In the genomic region with DNA sequence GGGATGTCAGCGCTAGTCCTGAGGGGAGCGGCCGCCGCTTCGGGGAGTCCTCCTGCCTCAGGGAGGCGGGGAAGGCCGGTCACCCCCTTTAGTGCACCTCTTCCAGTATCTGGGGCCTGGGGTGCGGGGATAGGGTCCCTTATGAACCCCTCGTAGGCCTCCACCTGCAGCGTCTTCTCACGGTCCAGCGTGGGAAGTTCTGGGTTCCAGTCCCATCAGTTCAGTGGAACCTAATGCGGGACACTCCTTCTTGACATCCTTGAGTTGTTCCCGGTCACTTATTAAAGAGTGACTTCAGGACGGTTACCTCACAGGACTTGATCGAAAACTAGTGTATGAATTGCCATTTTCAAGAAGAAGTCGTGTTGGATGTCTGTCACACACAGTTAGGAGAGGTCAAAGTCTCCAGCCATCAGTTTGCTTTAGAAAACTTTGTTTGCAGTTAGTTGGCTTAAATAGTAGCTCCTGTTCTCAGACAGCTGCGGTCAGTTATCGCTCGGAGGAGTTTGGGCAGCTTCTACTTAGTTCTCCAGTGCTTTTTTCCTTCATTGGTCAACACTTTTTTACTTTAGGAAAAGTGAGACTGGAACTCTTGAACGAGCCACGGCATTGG, we compare ENCODE assay signal across 8 mouse cellular contexts. TPM values are rescaled to one million over a fixed set of nuclear protein-coding genes. Genes with fewer than 3 reads are reported as not detected.
A peak's percentile ranks its signal among the peaks of the same experiment; 100 is the strongest.
DNase-seq lines count a peak whose midpoint lies in the region; ATAC-seq and TF ChIP-seq lines count a peak whose summit lies in the region.

No protein-coding gene starts in this region.

- H3K9ac ChIP-seq in heart, embryonic 15.5 days: peak overlapping the region; percentile 80

- H3K27me3 ChIP-seq in E14TG2a.4 (ENCODE audit: insufficient read depth, low read length): peaks cover 14% of the 10 kb centered on the region
- no peaks in the 10 kb centered on the region for H3K27me3 ChIP-seq in heart, embryonic 15.5 days
- H3K27me3 ChIP-seq in limb, embryonic 10.5 days (ENCODE audit: low read depth, poor library complexity, severe bottlenecking): 0 out of 2 replicates have a peak, but pooled peaks cover 4% of the 10 kb centered on the region
- H3K27me3 ChIP-seq in small intestine, adult 2 months (ENCODE audit: control insufficient read depth, insufficient read depth, low read length): no peaks in the 10 kb centered on the region

- peak overlapping the region; percentile 80 for H3K27ac ChIP-seq in heart, embryonic 15.5 days
- H3K27ac ChIP-seq in limb, embryonic 10.5 days: peak overlapping the region; percentile 94
- H3K27ac ChIP-seq in small intestine, adult 2 months (ENCODE audit: insufficient read depth, low read depth, low read length): peak overlapping the region; percentile 57; the same call in 1 of the 2 replicates

- 16% methylated on average over 21 of the region's 22 CpGs for whole genome bisulfite sequencing in heart, embryonic 15.5 days
- 22% methylated on average over 22 of the region's 22 CpGs for WGBS in limb, embryonic 10.5 days
- 3% methylated on average over 22 of the region's 22 CpGs for whole genome bisulfite sequencing in small intestine, adult 2 months

- H3K4me3 ChIP-seq in E14TG2a.4 (replicated peaks; ENCODE audit: low read length): peak overlapping the region; percentile 95
- peak overlapping the region; percentile 86 for H3K4me3 ChIP-seq in heart, embryonic 15.5 days
- peak overlapping the region; percentile 92 for H3K4me3 ChIP-seq in limb, embryonic 10.5 days
- H3K4me3 ChIP-seq in small intestine, adult 2 months (ENCODE audit: low read depth, low read length): peak overlapping the region; percentile 98

- ATAC-seq in heart, embryonic 15.5 days (replicated peaks; ENCODE audit: insufficient number of reproducible peaks, insufficient read depth, low FRiP score, low read depth): no peak

- intact Hi-C loops in left cerebral cortex, postnatal 36 days (cut with DNase I): loop anchor here (5.0 kb wide), 1 partner anchor 60 kb away; no protein-coding TSS in a partner anchor

- DNase-seq in NIH3T3 (ENCODE audit: low read depth): peak; percentile 4
- no peak for DNase-seq in limb, embryonic 10.5 days (ENCODE audit: low spot score)
- no peak for DNase-seq in left cerebral cortex, postnatal 36 days (ENCODE audit: low spot score in 2 of 2)
- DNase-seq in layer of hippocampus, postnatal 10 days (ENCODE audit: low spot score in 2 of 2): no peak
- no peak for DNase-seq in cerebellum, postnatal 14 days

- no peak for TF ChIP-seq CTCF in E14TG2a.4 (conservative IDR thresholded peaks at IDR 0.05; ENCODE audit: low read length)
- TF ChIP-seq CTCF in small intestine, adult 2 months (IDR thresholded peaks at IDR 0.05; ENCODE audit: extremely low read depth, insufficient read length, insufficient replicate concordance, low read depth, low read length): no peak

- peak overlapping the region; percentile 92 for H3K4me2 ChIP-seq in heart, embryonic 15.5 days

- peaks cover 19% of the 10 kb centered on the region for H3K4me1 ChIP-seq in E14TG2a.4 (replicated peaks; ENCODE audit: low read depth, low read length)
- H3K4me1 ChIP-seq in heart, embryonic 15.5 days (replicated peaks): peaks cover 19% of the 10 kb centered on the region
- H3K4me1 ChIP-seq in limb, embryonic 10.5 days: peaks cover 23% of the 10 kb centered on the region
- peaks cover 4% of the 10 kb centered on the region; the same call in 1 of the 2 replicates for H3K4me1 ChIP-seq in small intestine, adult 2 months (ENCODE audit: control insufficient read depth, insufficient read depth, insufficient read length, low read length)

- no peaks in the 10 kb centered on the region for H3K9me3 ChIP-seq in E14TG2a.4 (ENCODE audit: low read length)
- no peaks in the 10 kb centered on the region for H3K9me3 ChIP-seq in heart, embryonic 15.5 days (replicated peaks)
- H3K9me3 ChIP-seq in limb, embryonic 10.5 days (replicated peaks): no peaks in the 10 kb centered on the region; the same call in 1 of the 2 replicates

- TF ChIP-seq POLR2A in small intestine, adult 2 months (IDR thresholded peaks at IDR 0.05; ENCODE audit: low read depth, low read length): no peak

- no peaks in the 10 kb centered on the region for H3K36me3 ChIP-seq in E14TG2a.4 (ENCODE audit: insufficient read depth, low read length)
- no peaks in the 10 kb centered on the region for H3K36me3 ChIP-seq in heart, embryonic 15.5 days
- no peaks in the 10 kb centered on the region for H3K36me3 ChIP-seq in limb, embryonic 10.5 days
- H3K36me3 ChIP-seq in small intestine, adult 2 months (ENCODE audit: control insufficient read depth, insufficient read depth, low read length): no peaks in the 10 kb centered on the region

RNA-seq across cellular contexts. Expression of a gene that starts 0.8 kb away (rescaled TPM):
- polyA plus RNA-seq in heart, embryonic 15.5 days (2015; fragmentation: Nextera tagmentation; extraction: Ambion mirVana): 8.8 and 13.0 TPM in 2 replicates
- 19.8 and 22.2 TPM in 2 replicates for polyA plus RNA-seq in limb, embryonic 10.5 days (2016; fragmentation: Nextera tagmentation; extraction: Ambion mirVana)
- 1.4 and 2.0 TPM in 2 replicates for polyA plus RNA-seq in small intestine, adult 2 months (2012; rRNA removed)
- 10 to 100 TPM; 88.9 to 94.6 TPM for total RNA-seq in left cerebral cortex, postnatal 36 days (2021)
- 100 to 1,000 TPM; 382 to 384 TPM for total RNA-seq in layer of hippocampus, postnatal 10 days (2021)
